Mouse (Mus musculus) heart, embryonic 13.5 days (tissue): Measurements from ENCODE around the gene Gm42906. TPM values are rescaled to one million over a fixed set of nuclear protein-coding genes. Genes with fewer than 3 reads are reported as not detected.

Experiments used
- ATAC-seq: fragments of 200-750 bp; cut with Nextera tagmentation; 2 replicates; pipeline ENCODE4 v1.8.0; 2017; ENCODE audit warnings: moderate TSS enrichment; ENCODE audit not compliant: insufficient number of reproducible peaks, low FRiP score, low TSS enrichment; ENCODE audit errors: extremely low read depth
- H3K27ac ChIP-seq: fragments of 300-500 bp; sonication (generic); replicated peaks from 2 replicates; pipeline ENCODE4 v1.5.1; 2015; ENCODE audit warnings: moderate library complexity, mild to moderate bottlenecking, inconsistent platforms
- H3K27me3 ChIP-seq: fragments of 300-500 bp; sonication (generic); replicated peaks from 2 replicates; pipeline ENCODE4 v1.6.1; 2015; ENCODE audit warnings: mild to moderate bottlenecking, inconsistent platforms
- H3K36me3 ChIP-seq: fragments of 300-500 bp; sonication (generic); 2 replicates; pipeline ENCODE4 v1.6.1; 2015; ENCODE audit warnings: mild to moderate bottlenecking, inconsistent platforms
- H3K4me1 ChIP-seq: fragments of 300-500 bp; sonication (generic); 2 replicates; pipeline ENCODE4 v1.6.1; 2015; ENCODE audit warnings: inconsistent platforms
- H3K4me2 ChIP-seq: fragments of 300-500 bp; sonication (generic); 2 replicates; pipeline ENCODE4 v1.6.1; 2015; ENCODE audit warnings: inconsistent platforms, mild to moderate bottlenecking, moderate library complexity
- H3K4me3 ChIP-seq: fragments of 300-500 bp; sonication (generic); 2 replicates; pipeline ENCODE4 v1.5.1; 2015; ENCODE audit warnings: moderate library complexity, mild to moderate bottlenecking, inconsistent platforms
- H3K9ac ChIP-seq: fragments of 300-500 bp; sonication (generic); 2 replicates; pipeline ENCODE4 v1.6.1; 2015; ENCODE audit warnings: inconsistent platforms, mild to moderate bottlenecking, moderate library complexity
- H3K9me3 ChIP-seq: fragments of 300-500 bp; sonication (generic); 2 replicates; pipeline ENCODE4 v1.6.1; 2016; ENCODE audit warnings: inconsistent platforms
- WGBS: fragments of 180-500 bp; shearing (Covaris S2); methylation state at CpG from one replicate; pipeline ENCODE4 v1.1.7; 2015; ENCODE audit warnings: mixed read lengths; 5-methylcytosine and 5-hydroxymethylcytosine counted together
- polyA plus RNA-seq: library from polyadenylated mRNA; unstranded; fragments of >200 nt; fragmentation: Nextera tagmentation; extraction: Ambion mirVana; gene quantifications from 2 replicates; pipeline ENCODE4 v1.2.1, GENCODE M21; 2015

The Gm42906 gene
- polyA plus RNA-seq, 1 experiment from 2014 or later, result not detected

- Histone ChIP-seq H3K4me3 (no peak overlapping the region), H3K36me3 (no peaks in the 10 kb centered on the region), H3K27me3 (no peaks in the 10 kb centered on the region), H3K4me1 (peaks cover 15% of the 10 kb centered on the region), H3K9me3 (no peaks in the 10 kb centered on the region), H3K27ac (no peak overlapping the region), H3K4me2 (no peak overlapping the region), H3K9ac (no peak overlapping the region)
- ATAC-seq, result no peak
- 69% methylated on average over 3 of the region's 3 CpGs for WGBS
Measured at GRCm38 (mm10) chr5:151410006-151410405, 18.0 kb downstream of the Gm42906 start.

GRCm38 (mm10) chr5:151409282-151409681 lies 18.7 kb downstream of the Gm42906 start:
- 50% methylated on average over 1 of the region's 1 CpGs for WGBS
- no peaks in the 10 kb centered on the region for H3K27me3 ChIP-seq
- H3K27ac ChIP-seq, result no peak overlapping the region
- no peaks in the 10 kb centered on the region for H3K36me3 ChIP-seq
- H3K4me3 ChIP-seq, result no peak overlapping the region
- no peaks in the 10 kb centered on the region for H3K9me3 ChIP-seq
- no peak for ATAC-seq
- no peak overlapping the region for H3K4me2 ChIP-seq
- H3K9ac ChIP-seq, result no peak overlapping the region
- peaks cover 15% of the 10 kb centered on the region for H3K4me1 ChIP-seq

- WGBS, result 50% methylated on average over 7 of the region's 7 CpGs
- Histone ChIP-seq H3K9ac (no peak overlapping the region), H3K4me3 (no peak overlapping the region)
Measured at GRCm38 (mm10) chr5:151408124-151408900, 19.7 kb downstream of the Gm42906 start.

DNA sequence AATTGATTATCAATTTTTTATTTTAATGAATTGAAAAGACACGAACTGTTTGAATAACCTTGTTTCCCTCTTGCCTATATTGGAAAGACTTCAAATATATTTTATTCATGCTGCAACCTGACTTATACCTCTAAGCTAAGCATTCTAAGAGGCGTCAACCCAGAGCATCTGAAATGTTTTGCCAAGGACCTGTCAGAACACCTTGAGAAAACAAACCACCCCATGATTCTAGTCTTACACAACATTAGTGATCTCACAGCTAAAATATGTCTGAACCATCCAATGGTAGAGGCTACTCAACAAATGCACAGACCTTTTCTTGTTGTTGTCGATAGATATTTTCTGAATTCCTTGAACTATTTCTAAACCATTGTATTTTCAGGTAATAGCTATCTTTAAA lies 20.5 kb downstream of the Gm42906 start:
- no peak overlapping the region for H3K27ac ChIP-seq
- no peaks in the 10 kb centered on the region for H3K9me3 ChIP-seq
- H3K4me1 ChIP-seq, result peaks cover 2% of the 10 kb centered on the region
- WGBS, result 75% methylated on average over 3 of the region's 3 CpGs
- H3K36me3 ChIP-seq, result no peaks in the 10 kb centered on the region
- H3K9ac ChIP-seq, result no peak overlapping the region
- H3K4me3 ChIP-seq, result no peak overlapping the region
- H3K27me3 ChIP-seq, result no peaks in the 10 kb centered on the region
- ATAC-seq, result no peak
- no peak overlapping the region for H3K4me2 ChIP-seq

More at GRCm38 (mm10) chr5:151408124-151408900, 19.7 kb downstream of the Gm42906 start:
- no peaks in the 10 kb centered on the region for H3K36me3 ChIP-seq
- no peak overlapping the region for H3K4me2 ChIP-seq
- H3K9me3 ChIP-seq, result no peaks in the 10 kb centered on the region
- no peaks in the 10 kb centered on the region for H3K27me3 ChIP-seq
- no peak overlapping the region for H3K27ac ChIP-seq
- peaks cover 10% of the 10 kb centered on the region for H3K4me1 ChIP-seq
- ATAC-seq, result no peak

DNA sequence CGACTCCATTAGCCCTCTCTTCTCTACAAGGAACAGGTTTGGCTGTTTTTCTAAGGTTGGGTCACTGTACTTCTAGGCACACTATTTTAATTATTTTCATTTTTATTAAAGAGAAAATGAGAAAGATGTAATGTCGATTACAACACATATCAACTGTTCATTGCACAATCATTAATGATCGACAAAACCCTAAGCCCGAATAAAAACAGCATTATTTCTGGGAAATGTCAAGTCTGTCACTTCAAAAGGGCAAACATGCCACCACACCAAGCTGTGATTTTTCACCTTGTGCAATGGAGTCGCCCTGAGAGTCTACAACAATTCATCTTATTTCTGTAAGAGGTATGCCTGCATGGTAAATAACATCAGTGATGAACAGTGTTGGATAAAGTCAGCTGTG lies 21.7 kb downstream of the Gm42906 start:
- H3K4me1 ChIP-seq, result no peaks in the 10 kb centered on the region
- no peaks in the 10 kb centered on the region for H3K27me3 ChIP-seq
- no peak overlapping the region for H3K9ac ChIP-seq
- no peak overlapping the region for H3K4me3 ChIP-seq
- no peaks in the 10 kb centered on the region for H3K36me3 ChIP-seq
- WGBS, result 74% methylated on average over 5 of the region's 5 CpGs
- no peak overlapping the region for H3K27ac ChIP-seq
- ATAC-seq, result no peak
- no peaks in the 10 kb centered on the region for H3K9me3 ChIP-seq
- H3K4me2 ChIP-seq, result no peak overlapping the region

- Histone ChIP-seq H3K4me2 (no peak overlapping the region), H3K9me3 (no peaks in the 10 kb centered on the region), H3K9ac (no peak overlapping the region), H3K27me3 (no peaks in the 10 kb centered on the region), H3K4me1 (no peaks in the 10 kb centered on the region), H3K36me3 (no peaks in the 10 kb centered on the region), H3K27ac (no peak overlapping the region), H3K4me3 (no peak overlapping the region)
- 75% methylated on average over 8 of the region's 8 CpGs for WGBS
- no peak for ATAC-seq
Measured at GRCm38 (mm10) chr5:151405314-151405903, 22.6 kb downstream of the Gm42906 start.

- 57% methylated on average over 2 of the region's 2 CpGs for WGBS
- no peak overlapping the region for H3K27ac ChIP-seq
- ATAC-seq, result no peak
Measured at GRCm38 (mm10) chr5:151403586-151403985, 24.4 kb downstream of the Gm42906 start.

GRCm38 (mm10) chr5:151400557-151400944 lies 27.4 kb downstream of the Gm42906 start:
- H3K4me3 ChIP-seq, result no peak overlapping the region
- ATAC-seq, result no peak
- no peak overlapping the region for H3K27ac ChIP-seq
- no peaks in the 10 kb centered on the region for H3K36me3 ChIP-seq
- H3K4me1 ChIP-seq, result 0 out of 2 replicates have a peak, but pooled peaks cover 3% of the 10 kb centered on the region
- no peaks in the 10 kb centered on the region for H3K27me3 ChIP-seq
- WGBS, result 87% methylated on average over 2 of the region's 2 CpGs
- H3K9ac ChIP-seq, result no peak overlapping the region
- H3K4me2 ChIP-seq, result no peak overlapping the region
- no peaks in the 10 kb centered on the region for H3K9me3 ChIP-seq

More at GRCm38 (mm10) chr5:151403586-151403985, 24.4 kb downstream of the Gm42906 start:
- Histone ChIP-seq H3K9ac (no peak overlapping the region), H3K4me3 (no peak overlapping the region), H3K4me1 (no peaks in the 10 kb centered on the region), H3K9me3 (no peaks in the 10 kb centered on the region), H3K27me3 (no peaks in the 10 kb centered on the region), H3K36me3 (no peaks in the 10 kb centered on the region), H3K4me2 (no peak overlapping the region)

DNA sequence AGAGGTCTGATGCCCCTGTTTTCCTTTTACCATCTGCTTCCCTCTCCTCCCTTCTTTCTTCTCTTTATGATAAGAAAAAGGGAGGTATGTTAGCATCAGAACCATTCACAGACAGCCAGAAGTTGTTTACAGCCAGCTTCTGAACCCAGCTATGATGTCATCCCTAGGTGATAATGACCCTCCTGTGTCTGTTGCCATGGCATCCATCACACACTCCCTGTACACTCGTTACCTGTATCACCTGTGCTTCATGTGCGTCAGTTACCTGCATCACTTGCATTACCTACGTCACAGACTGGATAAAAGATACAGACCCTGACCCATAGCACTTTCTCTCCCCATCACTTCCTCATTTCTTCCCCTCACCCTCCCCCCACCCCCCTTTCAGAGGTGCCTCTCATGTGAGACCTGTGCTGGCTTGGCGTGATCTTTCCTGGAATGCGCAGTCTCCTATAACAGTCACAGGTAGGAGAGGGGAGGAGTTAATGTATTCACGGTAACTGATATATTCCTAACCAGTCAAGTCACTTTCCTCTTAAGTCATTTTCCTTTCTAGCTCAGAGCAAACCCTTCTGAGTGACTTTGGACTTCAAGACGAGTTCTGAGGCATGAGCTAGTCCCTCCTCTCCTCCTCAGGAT lies 27.9 kb downstream of the Gm42906 start:
- Histone ChIP-seq H3K4me2 (no peak overlapping the region), H3K9me3 (no peaks in the 10 kb centered on the region), H3K4me1 (0 out of 2 replicates have a peak, but pooled peaks cover 8% of the 10 kb centered on the region), H3K9ac (no peak overlapping the region), H3K4me3 (no peak overlapping the region), H3K36me3 (no peaks in the 10 kb centered on the region), H3K27me3 (no peaks in the 10 kb centered on the region), H3K27ac (no peak overlapping the region)
- no peak for ATAC-seq
- WGBS, result 71% methylated on average over 7 of the region's 7 CpGs

DNA sequence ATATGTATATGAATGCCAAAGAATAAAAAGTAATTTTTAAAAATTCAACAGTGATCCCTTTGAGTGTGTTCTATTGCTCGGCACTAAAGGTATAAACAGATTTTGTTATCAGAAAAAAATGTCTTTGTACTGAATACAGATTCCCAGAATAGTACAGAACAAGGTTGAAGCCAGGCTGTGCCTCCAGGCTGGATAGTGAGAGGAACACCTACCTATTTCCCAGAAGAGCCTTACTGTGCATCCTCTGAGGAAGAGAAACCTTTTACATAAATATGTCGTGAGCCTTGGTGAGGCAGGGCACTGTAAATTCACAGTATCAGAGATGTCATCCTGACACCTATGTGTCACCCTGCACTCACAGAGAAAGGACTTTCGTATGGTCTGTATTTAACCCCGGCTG lies 31.8 kb downstream of the Gm42906 start:
- no peak for ATAC-seq
- Histone ChIP-seq H3K27ac (no peak overlapping the region), H3K4me1 (peaks cover 20% of the 10 kb centered on the region; the same call in 1 of the 2 replicates), H3K36me3 (no peaks in the 10 kb centered on the region), H3K9ac (no peak overlapping the region), H3K4me2 (no peak overlapping the region), H3K9me3 (no peaks in the 10 kb centered on the region), H3K4me3 (no peak overlapping the region), H3K27me3 (no peaks in the 10 kb centered on the region)
- 61% methylated on average over 4 of the region's 4 CpGs for WGBS

DNA sequence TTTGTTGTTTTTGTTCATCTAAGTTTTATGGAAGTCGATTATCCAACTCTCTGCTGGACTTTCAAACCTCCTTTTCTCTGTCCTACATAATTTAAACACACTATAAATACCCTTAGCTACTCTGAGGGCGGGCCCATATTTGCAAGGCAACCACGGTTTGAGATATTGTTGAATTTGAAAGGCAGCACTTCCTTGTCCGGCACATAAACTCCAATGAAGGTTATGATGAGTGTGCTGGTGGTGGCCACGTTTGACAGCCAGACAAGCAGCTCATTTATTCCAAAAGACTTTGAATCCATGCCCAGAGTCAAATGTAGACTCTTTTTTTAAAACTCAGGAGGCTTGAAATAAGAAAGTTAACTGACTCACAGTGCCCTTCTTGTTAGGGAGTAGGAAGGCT lies 33.3 kb downstream of the Gm42906 start:
- WGBS, result 52% methylated on average over 5 of the region's 5 CpGs
- no peaks in the 10 kb centered on the region for H3K27me3 ChIP-seq
- H3K27ac ChIP-seq, result peak overlapping the region; percentile 77
- H3K4me1 ChIP-seq, result peaks cover 20% of the 10 kb centered on the region; the same call in 1 of the 2 replicates
- no peak overlapping the region for H3K9ac ChIP-seq
- H3K36me3 ChIP-seq, result no peaks in the 10 kb centered on the region
- H3K4me2 ChIP-seq, result no peak overlapping the region
- H3K4me3 ChIP-seq, result no peak overlapping the region
- ATAC-seq, result no peak
- no peaks in the 10 kb centered on the region for H3K9me3 ChIP-seq
